Comparison of ENCODE assay signal across 19 mouse cellular contexts in genomic region chr9:72836708-72837495, GRCm38 (mm10). TPM values are rescaled to one million over a fixed set of nuclear protein-coding genes. Genes with fewer than 3 reads are reported as not detected.
A peak's percentile ranks its signal among the peaks of the same experiment; 100 is the strongest.
DNase-seq lines count a peak whose midpoint lies in the region; ATAC-seq and TF ChIP-seq lines count a peak whose summit lies in the region.
"Had no signal": no experiment of that assay in that cellular context is flagged by ENCODE, and none has a peak within 500 bp of the region (broad histone marks: within the 10 kb centered on the region; RNA-seq: fewer than 3 reads in every experiment).

No protein-coding gene starts in this region.

- 28% methylated on average over 11 of the region's 11 CpGs for WGBS in kidney, embryonic 16.5 days
- WGBS in embryonic facial prominence, embryonic 14.5 days = 35% methylated on average over 11 of the region's 11 CpGs

- TF ChIP-seq POLR2A in myocyte (IDR thresholded peaks at IDR 0.05; ENCODE audit: insufficient read length, low read depth) = no peak

- DNase-seq in embryo, embryonic 10 days (ENCODE audit: low spot score) = peak; percentile 44
- no peak for DNase-seq in embryo, embryonic 9.5 days (ENCODE audit: extremely low spot score)
- DNase-seq in kidney, adult 18-20 months = no peak
- peak; percentile 67 for DNase-seq in embryonic facial prominence, embryonic 14.5 days (ENCODE audit: low spot score)
- no peak for DNase-seq in T-cell, adult 2 months (ENCODE audit: low spot score)
- no peak for DNase-seq in layer of hippocampus, adult 2 months (ENCODE audit: low spot score in 2 of 2)
- DNase-seq: adrenal gland, postnatal 10 days; cerebellum, adult 8-10 months; forebrain, postnatal 0 days; gastrocnemius, postnatal 25 days; kidney, postnatal 36 days; liver had no signal

- H3K4me3 ChIP-seq in kidney, embryonic 16.5 days (ENCODE audit: low read length) = no peak overlapping the region
- H3K4me3 ChIP-seq in embryonic facial prominence, embryonic 14.5 days (ENCODE audit: low read depth, low read length) = no peak overlapping the region
- H3K4me3 ChIP-seq in myocyte = no peak overlapping the region
- H3K4me3 ChIP-seq in layer of hippocampus, adult 2 months = no peak overlapping the region
- H3K4me3 ChIP-seq: heart, embryonic 15.5 days; hindbrain, embryonic 15.5 days; neural tube, embryonic 15.5 days had no signal

- ATAC-seq in kidney, embryonic 16.5 days (ENCODE audit: low FRiP score, low TSS enrichment) = no peak
- ATAC-seq in embryonic facial prominence, embryonic 14.5 days (ENCODE audit: low read depth) = no peak
- ATAC-seq: forebrain, postnatal 0 days had no signal

- H3K4me1 ChIP-seq in kidney, embryonic 16.5 days (ENCODE audit: insufficient read depth, low read length) = peaks cover 39% of the 10 kb centered on the region
- H3K4me1 ChIP-seq in embryonic facial prominence, embryonic 14.5 days (ENCODE audit: control insufficient read depth, insufficient read depth, low read length) = peaks cover 23% of the 10 kb centered on the region

- no peak overlapping the region for H3K9ac ChIP-seq in kidney, embryonic 16.5 days (replicated peaks; ENCODE audit: low read length)
- no peak overlapping the region for H3K9ac ChIP-seq in embryonic facial prominence, embryonic 14.5 days (ENCODE audit: low read depth, low read length)
- H3K9ac ChIP-seq: forebrain, postnatal 0 days; heart, embryonic 15.5 days; hindbrain, embryonic 15.5 days; neural tube, embryonic 15.5 days had no signal

- peak overlapping the region; percentile 11; the same call in 1 of the 2 replicates for H3K27ac ChIP-seq in kidney, embryonic 16.5 days (ENCODE audit: low read length)
- peak overlapping the region; percentile 71 for H3K27ac ChIP-seq in embryonic facial prominence, embryonic 14.5 days (replicated peaks; ENCODE audit: low read depth, low read length)
- no peak overlapping the region; the same call in 1 of the 2 replicates for H3K27ac ChIP-seq in layer of hippocampus, adult 2 months
- H3K27ac ChIP-seq: heart, embryonic 15.5 days; hindbrain, embryonic 15.5 days; neural tube, embryonic 15.5 days had no signal

- 0 out of 2 replicates have a peak, but pooled peaks cover 2% of the 10 kb centered on the region for H3K36me3 ChIP-seq in kidney, embryonic 16.5 days (ENCODE audit: insufficient read depth, low read length)
- H3K36me3 ChIP-seq in embryonic facial prominence, embryonic 14.5 days (ENCODE audit: control insufficient read depth, insufficient read depth, low read length) = no peaks in the 10 kb centered on the region
- no peaks in the 10 kb centered on the region for H3K36me3 ChIP-seq in myocyte (ENCODE audit: control insufficient read depth, insufficient read depth)
- H3K36me3 ChIP-seq: heart, embryonic 15.5 days; hindbrain, embryonic 15.5 days; neural tube, embryonic 15.5 days had no signal

- H3K27me3 ChIP-seq in kidney, embryonic 16.5 days (ENCODE audit: insufficient read depth, low read length) = no peaks in the 10 kb centered on the region
- H3K27me3 ChIP-seq in embryonic facial prominence, embryonic 14.5 days (replicated peaks; ENCODE audit: control insufficient read depth, insufficient read depth, low read length) = no peaks in the 10 kb centered on the region
- H3K27me3 ChIP-seq in myocyte (ENCODE audit: control insufficient read depth, insufficient read depth, insufficient read length) = no peaks in the 10 kb centered on the region
- H3K27me3 ChIP-seq: heart, embryonic 15.5 days; hindbrain, embryonic 15.5 days; neural tube, embryonic 15.5 days had no signal

- H3K9me3 ChIP-seq in kidney, embryonic 16.5 days (ENCODE audit: low read length) = no peaks in the 10 kb centered on the region
- no peaks in the 10 kb centered on the region for H3K9me3 ChIP-seq in embryonic facial prominence, embryonic 14.5 days (ENCODE audit: control insufficient read depth, low read length)
- H3K9me3 ChIP-seq: heart, embryonic 15.5 days; hindbrain, embryonic 15.5 days; neural tube, embryonic 15.5 days had no signal

- H3K4me2 ChIP-seq in kidney, embryonic 16.5 days (replicated peaks; ENCODE audit: low read depth, low read length) = no peak overlapping the region
- no peak overlapping the region for H3K4me2 ChIP-seq in embryonic facial prominence, embryonic 14.5 days (ENCODE audit: low read depth, low read length)
- peak overlapping the region; percentile 73 for H3K4me2 ChIP-seq in myocyte (ENCODE audit: low read depth)
- H3K4me2 ChIP-seq: heart, embryonic 15.5 days; hindbrain, embryonic 15.5 days; neural tube, embryonic 15.5 days had no signal

- H3K79me2 ChIP-seq in myocyte (ENCODE audit: control insufficient read depth, insufficient read depth) = no peaks in the 10 kb centered on the region

- no peak overlapping the region for H3ac ChIP-seq in myocyte (ENCODE audit: control insufficient read depth, insufficient read length)

- TF ChIP-seq CTCF in layer of hippocampus, adult 2 months (conservative IDR thresholded peaks at IDR 0.05) = no peak

TF ChIP-seq in myocyte, 11 proteins besides CTCF, POLR2A, EP300 and RAD21:
- TF ChIP-seq SRF (IDR thresholded peaks at IDR 0.05; ENCODE audit: control insufficient read depth, insufficient read length, low read depth) (no peak), E2F4 (IDR thresholded peaks at IDR 0.05; ENCODE audit: insufficient read depth) (no peak), MYOD1 (IDR thresholded peaks at IDR 0.05; ENCODE audit: control insufficient read depth in 1 of 3, insufficient read length in 2 of 3, low read depth in 2 of 3) (no peak), TCF3 (IDR thresholded peaks at IDR 0.05; ENCODE audit: insufficient read length, low read depth) (no peak), USF1 (IDR thresholded peaks at IDR 0.05; ENCODE audit: low read depth) (no peak), CEBPB (IDR thresholded peaks at IDR 0.05; ENCODE audit: insufficient read depth, poor library complexity, severe bottlenecking) (no peak), MAX (IDR thresholded peaks at IDR 0.05; ENCODE audit: low read depth) (no peak), MYOG (IDR thresholded peaks at IDR 0.05; ENCODE audit: control insufficient read depth in 1 of 3, insufficient read depth in 1 of 3, insufficient read length in 2 of 3, low read depth in 2 of 3) (no peak), REST (IDR thresholded peaks at IDR 0.05; ENCODE audit: insufficient read depth, insufficient read length) (no peak), TCF12 (IDR thresholded peaks at IDR 0.05; ENCODE audit: insufficient read depth, poor library complexity, severe bottlenecking) (no peak), POLR2AphosphoS2 (IDR thresholded peaks at IDR 0.05; ENCODE audit: insufficient read length, low read depth) (no peak)

RNA-seq across cellular contexts. Expression of gene Prtg, which starts 30.2 kb away (rescaled TPM):
- 1.8 and 2.0 TPM in 2 replicates for polyA plus RNA-seq in kidney, embryonic 16.5 days (2015; fragmentation: Nextera tagmentation; extraction: Ambion mirVana)
- polyA plus RNA-seq in embryonic facial prominence, embryonic 14.5 days (2014; fragmentation: Nextera tagmentation; extraction: Ambion mirVana) = 1.3 and 1.4 TPM in 2 replicates
- polyA plus RNA-seq in myocyte (2012; fragmentation: generic; extraction: Trizol) = 0.06 TPM
- total RNA-seq in layer of hippocampus, adult 2 months (2021) = 1 to 10 TPM; 3.2 to 3.3 TPM
- total RNA-seq: megakaryocyte-erythroid progenitor cell, adult 5-6 weeks; monocyte, adult 5-6 weeks had no signal

Comparison
In these comparisons a context has a peak if more than half of its experiments do, and no peak if none do; other contexts are left out.
1. DNase-seq: peak in embryo, embryonic 10 days (single experiment) and embryonic facial prominence, embryonic 14.5 days (single experiment); none in embryo, embryonic 9.5 days (single experiment), kidney, adult 18-20 months (single experiment), T-cell, adult 2 months (single experiment) and layer of hippocampus, adult 2 months (0 of 2).